Mouse (Mus musculus) CH12F3 (cell line): Measurements from ENCODE around the gene Kcnn3.

ENCODE experiments used
- in situ Hi-C: fragments of 300-500 bp; cut with MboI; formaldehyde crosslinking; loops from 2 replicates; pipeline ENCODE4 v1.14.3; 2020; ENCODE audit warnings: low sequenced_read_pairs

Kcnn3 gene

GRCm38 (mm10) chr3:89607327-89607726 lies 87.4 kb downstream of the Kcnn3 start:
- in situ Hi-C loops = no loop called here

DNA sequence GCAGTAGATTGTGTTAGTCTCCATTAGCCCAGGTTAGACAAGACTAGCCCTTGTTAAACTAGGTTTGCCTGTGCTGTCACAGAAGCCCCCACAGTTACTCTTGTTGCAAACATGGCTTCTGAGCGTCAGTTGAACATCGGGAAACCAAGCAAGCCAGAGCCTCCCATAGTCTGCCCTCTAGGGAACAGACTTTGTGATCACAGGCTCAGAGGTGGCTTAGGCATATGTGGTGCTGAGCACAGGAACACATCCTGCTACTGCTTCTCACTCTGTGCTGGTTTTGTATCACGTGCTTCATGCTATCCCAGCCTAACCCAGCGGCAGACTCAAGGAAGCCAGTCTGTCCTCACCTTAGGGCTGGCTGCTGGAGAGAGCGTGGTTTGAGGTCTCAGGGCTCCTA lies 92.1 kb downstream of the Kcnn3 start:
- in situ Hi-C loops = no loop called here

- in situ Hi-C loops = no loop called here
These were observed 93.9 kb downstream of the Kcnn3 start for GRCm38 (mm10) chr3:89613526-89614523.

DNA sequence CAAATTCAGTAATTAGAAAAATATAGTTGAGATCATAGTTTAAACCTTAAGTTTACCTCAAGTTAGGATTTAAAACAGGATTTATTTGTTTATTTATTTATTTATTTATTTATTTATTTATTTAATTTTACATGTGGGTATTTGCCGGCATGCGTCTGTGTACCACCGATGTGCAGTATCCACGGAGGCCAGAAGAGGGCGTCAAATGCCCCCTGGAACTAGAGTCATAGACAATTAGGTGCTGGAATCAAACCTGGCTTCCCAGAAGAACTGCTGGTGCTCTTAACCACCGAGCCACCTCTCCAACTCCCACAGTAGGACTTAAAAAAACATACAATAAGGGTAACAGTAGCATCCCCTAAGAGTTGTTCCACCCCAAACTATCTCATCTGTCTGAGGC lies 96.9 kb downstream of the Kcnn3 start:
- in situ Hi-C loops = no loop called here

DNA sequence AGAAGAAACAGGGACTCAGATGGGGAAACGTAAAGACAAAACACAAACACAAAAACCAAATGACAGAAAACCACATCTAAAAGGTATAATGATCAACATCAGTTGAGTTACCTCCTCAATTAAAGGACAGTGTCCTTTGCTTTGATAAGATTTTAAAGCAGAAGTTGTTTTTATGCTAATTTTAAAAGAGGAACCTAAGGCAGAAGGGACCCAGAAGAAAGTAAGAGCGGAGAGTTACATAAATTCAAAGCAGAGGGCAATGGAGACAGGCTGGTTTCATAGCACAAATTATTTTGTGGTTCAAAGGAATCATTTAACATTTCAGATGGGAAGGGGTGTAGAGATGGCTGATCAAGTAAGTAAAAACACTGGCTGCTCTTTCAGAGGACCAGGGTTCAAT lies 97.4 kb downstream of the Kcnn3 start:
- in situ Hi-C loops = no loop called here

DNA sequence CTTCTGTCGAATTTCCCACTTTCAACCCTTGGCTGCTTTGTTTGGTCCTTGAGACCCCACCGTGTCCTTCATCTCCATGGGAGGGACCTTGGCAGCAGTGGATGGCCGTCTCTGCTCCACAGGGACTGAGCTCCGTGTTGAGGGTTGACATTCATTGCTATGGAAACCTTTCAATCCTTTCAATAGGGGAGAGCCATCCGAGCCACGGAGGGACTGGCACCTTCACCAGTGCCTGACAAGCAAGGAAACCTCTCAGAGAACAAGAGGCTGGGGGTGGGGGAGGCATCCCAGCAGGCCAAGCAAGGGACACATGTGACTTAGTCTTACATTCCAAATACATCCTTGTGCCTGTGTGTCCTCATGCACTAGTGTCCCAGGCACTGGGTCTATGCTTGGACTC lies 102.9 kb downstream of the Kcnn3 start:
- in situ Hi-C loops = no loop called here

DNA sequence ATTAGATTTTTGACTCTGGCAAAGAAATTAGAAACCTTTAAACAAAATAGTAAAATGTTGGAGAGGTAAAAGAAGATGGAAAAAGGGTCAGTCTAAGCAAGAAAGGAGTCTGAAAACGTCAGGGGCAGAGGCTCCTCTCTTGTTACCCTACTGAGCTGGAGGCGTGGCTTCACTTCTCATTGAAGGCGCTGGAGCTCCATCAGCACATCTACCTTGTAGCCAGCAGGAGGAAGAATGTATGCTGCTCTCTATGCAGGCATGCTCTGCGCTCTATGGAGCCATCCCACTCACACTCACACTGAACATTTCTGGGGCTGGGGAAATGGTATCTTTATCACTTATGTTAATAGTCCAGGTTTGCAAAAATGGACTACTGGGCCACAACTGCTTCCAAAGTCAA lies 103.6 kb downstream of the Kcnn3 start:
- in situ Hi-C loops = no loop called here

DNA sequence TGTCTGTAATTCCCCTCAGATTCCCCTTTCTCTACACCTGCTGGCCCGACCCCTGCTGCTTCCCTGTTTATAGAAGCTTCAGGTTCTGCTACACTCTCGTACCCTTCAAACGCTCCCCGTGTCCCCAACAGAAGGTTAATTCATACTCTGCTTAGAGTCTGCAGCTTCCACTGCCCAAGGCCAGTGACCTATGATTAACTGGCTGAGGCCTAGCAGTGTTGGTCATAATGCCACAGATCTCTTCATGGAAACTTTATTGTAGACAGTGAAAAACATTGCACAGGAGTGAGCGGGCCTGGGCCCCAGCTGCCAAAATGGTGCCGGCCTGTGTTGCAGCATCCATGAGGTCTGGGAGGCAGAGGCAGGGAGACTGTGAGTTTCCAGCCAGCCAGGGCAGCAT lies 104.0 kb downstream of the Kcnn3 start:
- in situ Hi-C loops = no loop called here

DNA sequence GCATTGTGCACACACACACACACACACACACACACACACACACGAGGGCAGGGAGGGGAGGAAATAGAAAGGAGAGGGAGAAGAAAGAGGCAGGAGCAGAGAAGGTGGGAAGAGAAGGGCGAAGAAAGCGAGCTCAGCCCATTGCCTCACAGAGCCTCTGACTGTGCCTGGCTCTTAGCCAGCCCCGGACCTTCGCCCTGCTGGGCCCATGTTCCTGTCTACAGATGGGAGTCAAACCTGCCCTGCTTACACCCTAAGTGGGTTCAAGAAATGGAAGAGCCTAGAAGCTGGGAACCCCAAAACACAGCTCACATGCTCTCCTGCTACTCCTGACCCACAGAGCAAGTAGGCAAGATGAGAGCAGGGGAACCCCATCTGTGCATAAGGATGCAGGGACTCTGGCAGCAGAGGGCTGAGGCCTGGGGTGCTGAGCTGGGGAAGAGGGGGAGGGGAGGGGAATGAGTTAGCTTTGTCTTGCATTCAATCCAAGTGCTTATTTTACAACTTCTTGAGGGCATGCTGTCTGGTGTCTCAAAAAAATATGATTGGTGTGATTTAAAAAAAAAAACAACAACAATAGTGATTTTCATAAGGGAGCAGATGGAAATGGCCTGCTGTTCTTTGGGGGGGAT lies 105.0 kb downstream of the Kcnn3 start:
- in situ Hi-C loops = no loop called here

DNA sequence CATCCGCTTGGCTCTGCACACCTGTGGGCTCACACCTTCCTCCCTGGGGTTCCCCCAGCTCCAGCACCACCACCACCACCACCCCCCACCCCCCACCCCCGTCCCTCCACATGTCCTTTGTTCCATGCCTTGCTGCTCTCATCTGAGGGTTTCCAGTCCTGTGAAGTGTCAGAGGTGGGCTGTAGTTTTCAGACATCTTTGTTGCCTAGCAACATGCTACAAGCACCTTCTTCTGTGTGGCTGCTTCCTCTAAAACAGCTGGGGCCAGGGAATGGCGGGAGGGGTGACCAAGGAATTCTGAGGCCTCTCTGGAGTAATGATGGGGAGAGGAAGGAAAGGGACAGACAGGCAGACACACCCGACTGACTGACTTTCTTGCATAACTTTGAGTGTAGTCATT lies 106.6 kb downstream of the Kcnn3 start:
- in situ Hi-C loops = no loop called here

- in situ Hi-C loops = no loop called here
These were observed 109.8 kb downstream of the Kcnn3 start for GRCm38 (mm10) chr3:89629811-89630210.

DNA sequence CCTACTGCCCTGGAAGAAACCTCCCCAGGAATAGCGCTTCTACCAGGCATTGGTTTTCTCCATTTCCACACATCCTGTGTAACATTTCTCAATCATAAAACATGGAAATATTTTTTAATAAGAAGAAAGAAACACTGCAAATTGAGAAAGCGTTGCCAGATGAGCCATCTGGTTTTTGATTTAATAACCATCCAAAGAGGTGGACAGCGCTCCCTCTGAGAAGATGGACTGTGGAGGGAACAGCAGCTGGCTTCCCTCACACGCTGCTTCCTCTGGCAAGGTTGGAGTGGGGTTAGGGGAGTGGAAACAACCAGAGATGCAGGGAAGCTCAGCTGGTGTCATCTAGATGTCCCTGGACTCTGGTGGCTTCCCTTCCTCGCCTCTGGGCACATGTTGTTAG lies 111.8 kb downstream of the Kcnn3 start:
- in situ Hi-C loops = no loop called here

- in situ Hi-C loops = no loop called here
These were observed 113.6 kb downstream of the Kcnn3 start for GRCm38 (mm10) chr3:89633531-89633930.

DNA sequence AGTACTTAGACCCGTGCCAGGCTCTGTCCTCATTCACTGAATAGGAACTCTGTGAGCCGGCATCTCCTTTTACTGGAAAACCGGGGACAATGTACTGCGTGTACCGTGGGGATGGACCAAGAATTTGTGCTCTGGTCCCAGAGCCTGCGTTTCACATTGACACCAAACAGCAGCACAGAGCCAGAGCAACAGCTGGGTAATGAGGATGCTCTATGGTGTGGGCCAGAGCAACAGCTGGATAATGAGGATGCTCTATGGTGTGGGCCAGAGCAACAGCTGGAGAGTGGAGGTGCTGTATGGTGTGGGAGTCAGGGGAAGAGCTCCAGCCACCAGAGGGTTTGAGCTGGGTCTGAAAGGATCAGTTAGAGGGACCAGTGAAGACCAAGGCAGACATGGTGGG lies 114.0 kb downstream of the Kcnn3 start:
- in situ Hi-C loops = no loop called here

DNA sequence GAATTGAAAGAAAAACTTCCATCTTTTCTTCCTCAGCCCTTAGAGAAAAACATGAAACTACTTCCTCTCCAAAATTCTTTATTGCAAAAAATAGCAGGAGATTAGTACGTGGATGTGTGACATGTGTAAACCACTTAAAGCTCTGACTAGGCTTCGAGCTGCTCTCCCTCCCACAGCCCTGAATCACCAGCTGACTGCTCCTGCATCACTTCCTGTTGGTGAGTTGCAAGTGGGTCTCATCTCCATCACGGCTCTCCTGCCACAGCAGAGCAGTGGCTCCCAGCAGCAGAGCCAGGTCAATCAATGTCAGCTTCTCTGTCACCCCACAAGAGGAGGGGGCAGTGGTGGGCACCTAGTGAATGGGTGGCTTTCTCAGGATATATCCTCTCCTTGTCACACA lies 120.8 kb downstream of the Kcnn3 start:
- in situ Hi-C loops = no loop called here

DNA sequence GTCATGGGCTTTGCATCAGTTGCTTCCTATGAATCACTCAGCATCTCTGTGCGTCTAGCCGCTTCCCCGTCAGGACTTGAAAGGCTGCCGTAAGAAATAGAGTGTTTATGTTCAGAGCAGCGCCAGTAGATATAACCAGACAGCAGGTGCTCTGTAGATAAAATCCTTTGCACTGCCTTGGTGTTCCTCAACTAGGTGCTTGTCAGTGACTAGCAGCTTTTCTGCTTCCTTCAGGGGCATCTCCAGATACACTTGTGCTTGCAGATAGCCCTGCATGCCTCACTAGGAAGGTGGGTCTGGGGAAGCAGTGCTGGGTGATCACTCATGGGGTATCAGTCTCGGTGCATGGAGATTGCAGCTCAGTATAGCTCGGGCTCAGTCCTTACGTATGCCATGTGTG lies 123.4 kb downstream of the Kcnn3 start:
- in situ Hi-C loops = no loop called here

- in situ Hi-C loops = no loop called here
These were observed 126.9 kb downstream of the Kcnn3 start for GRCm38 (mm10) chr3:89646813-89647255.

DNA sequence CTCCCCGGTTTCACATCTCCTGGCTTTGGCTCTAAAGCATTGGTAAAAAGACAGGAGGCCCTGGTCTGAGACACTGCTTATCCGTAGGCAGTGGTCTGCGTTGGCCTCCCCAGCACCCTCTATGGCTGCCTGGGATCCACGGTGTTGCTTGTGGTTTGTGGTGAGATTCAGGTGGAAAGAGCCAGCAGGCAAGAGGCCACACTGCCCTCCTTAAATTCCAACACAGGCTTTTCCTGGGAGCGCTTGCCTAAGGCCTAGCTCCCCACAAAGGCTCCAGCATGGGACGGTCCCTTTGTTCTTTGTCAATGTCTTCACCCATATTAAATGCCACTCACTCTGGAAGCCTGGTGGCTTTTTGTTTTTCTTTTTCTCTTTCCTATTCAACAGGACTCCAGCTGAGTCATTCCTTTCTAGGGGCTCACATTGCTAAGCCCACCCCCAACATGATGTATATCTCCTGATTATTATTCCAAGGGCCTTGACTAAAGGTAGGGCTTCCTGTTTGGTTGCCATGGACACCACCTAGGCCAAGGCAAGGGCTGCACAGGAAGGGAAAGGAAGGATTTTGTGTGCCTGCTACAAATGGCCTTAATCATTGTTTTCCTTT lies 127.4 kb downstream of the Kcnn3 start:
- in situ Hi-C loops = no loop called here

DNA sequence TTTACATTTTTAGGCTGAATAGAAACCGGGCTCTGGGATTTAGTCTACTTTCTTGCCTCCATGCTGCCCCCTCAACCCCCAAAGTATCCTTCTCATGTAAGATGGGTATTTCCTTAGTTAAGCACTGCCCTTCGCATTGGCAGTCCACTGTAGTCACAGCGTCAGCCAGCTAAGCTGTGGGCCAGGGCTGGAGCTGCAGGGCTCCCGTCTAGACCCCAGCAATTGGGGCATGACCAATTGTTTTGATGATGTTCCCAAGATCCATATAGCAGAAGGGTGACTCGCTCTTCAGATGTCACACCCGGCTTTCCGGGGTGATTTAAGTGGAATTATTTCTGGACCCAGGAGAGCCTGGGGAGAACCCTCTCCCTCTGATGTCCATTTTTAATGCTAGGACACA lies 129.9 kb downstream of the Kcnn3 start:
- in situ Hi-C loops = no loop called here

- in situ Hi-C loops = no loop called here
These were observed 133.4 kb downstream of the Kcnn3 start for GRCm38 (mm10) chr3:89653231-89653954.

GRCm38 (mm10) chr3:89657092-89657491 lies 137.1 kb downstream of the Kcnn3 start:
- in situ Hi-C loops = no loop called here
